Mouse (Mus musculus): ENCODE data around the gene Krt42. TPM values are rescaled to one million over a fixed set of nuclear protein-coding genes. Genes with fewer than 3 reads are reported as not detected.
"Not testable (repeated sequence)": the region's sequence is repeated elsewhere in the genome, so short reads cannot be mapped to it uniquely, and the experiment has no call there.

The Krt42 gene
- polyA plus RNA-seq (2012; rRNA removed) = not detected in 2 replicates

GRCm38 (mm10) chr11:100269821-100270332, at the start of gene Krt42:
Gene Krt42 (minus strand): TSS chr11:100269871.
- no peak for DNase-seq
- no peaks in the 10 kb centered on the region for H3K4me1 ChIP-seq (ENCODE audit: control insufficient read depth, insufficient read depth, low read length)
- no peak within 1 kb of the TSS for H3K4me3 ChIP-seq (replicated peaks; ENCODE audit: insufficient read depth, low read depth, low read length)
- TF ChIP-seq POLR2A (IDR thresholded peaks at IDR 0.05; ENCODE audit: borderline replicate concordance, insufficient read depth, low read length) = no peak
- TF ChIP-seq CTCF (IDR thresholded peaks at IDR 0.05; ENCODE audit: borderline replicate concordance, insufficient read depth, low read depth, low read length) = no peak
- H3K27me3 ChIP-seq (ENCODE audit: control insufficient read depth, insufficient read depth, low read length) = no peaks in the 10 kb centered on the region
- no peak within 1 kb of the TSS for H3K27ac ChIP-seq (ENCODE audit: insufficient read depth, low read length)
- 86% methylated on average over 7 of the region's 7 CpGs for WGBS

GRCm38 (mm10) chr11:100318529-100319451, 49.1 kb upstream of the Krt42 start:
- Histone ChIP-seq H3K27ac (ENCODE audit: insufficient read depth, low read length) (peak overlapping the region; percentile 72; the same call in 1 of the 2 replicates), H3K4me1 (ENCODE audit: control insufficient read depth, insufficient read depth, low read length) (no peaks in the 10 kb centered on the region), H3K4me3 (replicated peaks; ENCODE audit: insufficient read depth, low read depth, low read length) (peak overlapping the region; percentile 66), H3K27me3 (ENCODE audit: control insufficient read depth, insufficient read depth, low read length) (no peaks in the 10 kb centered on the region)
- 80% methylated on average over 10 of the region's 10 CpGs for WGBS
- no peak for TF ChIP-seq POLR2A (IDR thresholded peaks at IDR 0.05; ENCODE audit: borderline replicate concordance, insufficient read depth, low read length)
- TF ChIP-seq CTCF (IDR thresholded peaks at IDR 0.05; ENCODE audit: borderline replicate concordance, insufficient read depth, low read depth, low read length) = no peak
- DNase-seq = peak; percentile 38 to 50

- no peak overlapping the region for H3K4me3 ChIP-seq (replicated peaks; ENCODE audit: insufficient read depth, low read depth, low read length)
- WGBS = 79% methylated on average over 6 of the region's 6 CpGs
- TF ChIP-seq CTCF (IDR thresholded peaks at IDR 0.05; ENCODE audit: borderline replicate concordance, insufficient read depth, low read depth, low read length) (no peak), POLR2A (IDR thresholded peaks at IDR 0.05; ENCODE audit: borderline replicate concordance, insufficient read depth, low read length) (no peak)
- H3K27ac ChIP-seq (ENCODE audit: insufficient read depth, low read length) = no peak overlapping the region
- H3K4me1 ChIP-seq (ENCODE audit: control insufficient read depth, insufficient read depth, low read length) = no peaks in the 10 kb centered on the region
- DNase-seq = no peak
- no peaks in the 10 kb centered on the region for H3K27me3 ChIP-seq (ENCODE audit: control insufficient read depth, insufficient read depth, low read length)
Observed at GRCm38 (mm10) chr11:100317826-100318380, 48.2 kb upstream of the Krt42 start.

- WGBS = 90% methylated on average over 5 of the region's 5 CpGs
- no peak for DNase-seq
- H3K27ac ChIP-seq (ENCODE audit: insufficient read depth, low read length) = no peak overlapping the region
- no peaks in the 10 kb centered on the region for H3K27me3 ChIP-seq (ENCODE audit: control insufficient read depth, insufficient read depth, low read length)
- no peak overlapping the region for H3K4me3 ChIP-seq (replicated peaks; ENCODE audit: insufficient read depth, low read depth, low read length)
- no peak for TF ChIP-seq CTCF (IDR thresholded peaks at IDR 0.05; ENCODE audit: borderline replicate concordance, insufficient read depth, low read depth, low read length)
- no peak for TF ChIP-seq POLR2A (IDR thresholded peaks at IDR 0.05; ENCODE audit: borderline replicate concordance, insufficient read depth, low read length)
- H3K4me1 ChIP-seq (ENCODE audit: control insufficient read depth, insufficient read depth, low read length) = peaks cover 3% of the 10 kb centered on the region; the same call in 1 of the 2 replicates
Observed at GRCm38 (mm10) chr11:100315439-100315838, 45.8 kb upstream of the Krt42 start.

- TF ChIP-seq POLR2A (IDR thresholded peaks at IDR 0.05; ENCODE audit: borderline replicate concordance, insufficient read depth, low read length) (no peak), CTCF (IDR thresholded peaks at IDR 0.05; ENCODE audit: borderline replicate concordance, insufficient read depth, low read depth, low read length) (no peak)
- Histone ChIP-seq H3K27me3 (ENCODE audit: control insufficient read depth, insufficient read depth, low read length) (no peaks in the 10 kb centered on the region), H3K27ac (ENCODE audit: insufficient read depth, low read length) (no peak overlapping the region), H3K4me1 (ENCODE audit: control insufficient read depth, insufficient read depth, low read length) (peaks cover 3% of the 10 kb centered on the region; the same call in 1 of the 2 replicates), H3K4me3 (replicated peaks; ENCODE audit: insufficient read depth, low read depth, low read length) (no peak overlapping the region)
- DNase-seq = no peak
- 89% methylated on average over 6 of the region's 6 CpGs for WGBS
Observed at GRCm38 (mm10) chr11:100313424-100313823, 43.8 kb upstream of the Krt42 start.

GRCm38 (mm10) chr11:100312096-100312679, 42.5 kb upstream of the Krt42 start:
- Histone ChIP-seq H3K4me1 (ENCODE audit: control insufficient read depth, insufficient read depth, low read length) (peaks cover 3% of the 10 kb centered on the region; the same call in 1 of the 2 replicates), H3K27ac (ENCODE audit: insufficient read depth, low read length) (no peak overlapping the region), H3K4me3 (replicated peaks; ENCODE audit: insufficient read depth, low read depth, low read length) (no peak overlapping the region), H3K27me3 (ENCODE audit: control insufficient read depth, insufficient read depth, low read length) (no peaks in the 10 kb centered on the region)
- 16% methylated on average over 5 of the region's 5 CpGs for WGBS
- DNase-seq = no peak
- no peak for TF ChIP-seq POLR2A (IDR thresholded peaks at IDR 0.05; ENCODE audit: borderline replicate concordance, insufficient read depth, low read length)
- no peak for TF ChIP-seq CTCF (IDR thresholded peaks at IDR 0.05; ENCODE audit: borderline replicate concordance, insufficient read depth, low read depth, low read length)

- Histone ChIP-seq H3K4me1 (ENCODE audit: control insufficient read depth, insufficient read depth, low read length) (peaks cover 3% of the 10 kb centered on the region; the same call in 1 of the 2 replicates), H3K27me3 (ENCODE audit: control insufficient read depth, insufficient read depth, low read length) (no peaks in the 10 kb centered on the region), H3K4me3 (replicated peaks; ENCODE audit: insufficient read depth, low read depth, low read length) (no peak overlapping the region), H3K27ac (ENCODE audit: insufficient read depth, low read length) (no peak overlapping the region)
- no peak for TF ChIP-seq CTCF (IDR thresholded peaks at IDR 0.05; ENCODE audit: borderline replicate concordance, insufficient read depth, low read depth, low read length)
- TF ChIP-seq POLR2A (IDR thresholded peaks at IDR 0.05; ENCODE audit: borderline replicate concordance, insufficient read depth, low read length) = no peak
- 100% methylated on average over 1 of the region's 1 CpGs for WGBS
- DNase-seq = no peak
Observed at GRCm38 (mm10) chr11:100311656-100312055, 42.0 kb upstream of the Krt42 start.

GRCm38 (mm10) chr11:100308672-100309071, 39.0 kb upstream of the Krt42 start:
- H3K4me1 ChIP-seq (ENCODE audit: control insufficient read depth, insufficient read depth, low read length); H3K27me3 ChIP-seq (ENCODE audit: control insufficient read depth, insufficient read depth, low read length); H3K4me3 ChIP-seq (replicated peaks; ENCODE audit: insufficient read depth, low read depth, low read length); DNase-seq; H3K27ac ChIP-seq (ENCODE audit: insufficient read depth, low read length): not testable (repeated sequence)
- WGBS = 85% methylated on average over 6 of the region's 6 CpGs
